In the genomic region with DNA sequence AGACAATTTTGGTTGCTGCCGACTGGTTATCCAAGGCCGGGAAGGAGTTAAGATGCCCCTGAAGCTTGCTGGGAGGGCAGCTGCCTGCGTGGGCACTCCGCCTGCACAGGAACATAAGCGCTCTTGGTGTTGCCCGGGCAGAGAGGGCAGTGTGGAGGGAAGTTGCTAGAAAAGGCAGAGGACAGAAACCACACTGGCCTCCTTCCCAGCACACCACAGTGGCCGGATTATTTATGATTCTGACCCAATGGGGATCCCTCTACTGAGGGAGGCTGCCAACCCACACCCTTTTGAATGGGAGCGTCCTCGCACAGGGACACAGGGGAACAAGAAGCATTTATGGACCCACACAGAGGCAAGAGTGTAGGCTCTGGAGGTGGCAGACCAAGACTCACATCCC, we compare ENCODE assay signal across 18 mouse cellular contexts. TPM values are rescaled to one million over a fixed set of nuclear protein-coding genes. Genes with fewer than 3 reads are reported as not detected.
DNase-seq lines count a peak whose midpoint lies in the region; ATAC-seq lines count a peak whose summit lies in the region.
"Had no signal": no experiment of that assay in that cellular context is flagged by ENCODE, and none has a peak within 500 bp of the region (broad histone marks: within the 10 kb centered on the region; RNA-seq: fewer than 3 reads in every experiment).

No protein-coding gene starts in this region.

- no peak overlapping the region for H3K27ac ChIP-seq in kidney, embryonic 16.5 days (ENCODE audit: low read length)
- H3K27ac ChIP-seq: forebrain, embryonic 13.5 days; heart, embryonic 13.5 days; midbrain, embryonic 12.5 days had no signal

- H3K4me1 ChIP-seq in kidney, embryonic 16.5 days (ENCODE audit: insufficient read depth, low read length): no peaks in the 10 kb centered on the region

- H3K4me3 ChIP-seq in kidney, embryonic 16.5 days (ENCODE audit: low read length): no peak overlapping the region
- H3K4me3 ChIP-seq: forebrain, embryonic 13.5 days; heart, embryonic 13.5 days; midbrain, embryonic 12.5 days; myocyte had no signal

- H3K27me3 ChIP-seq in kidney, embryonic 16.5 days (ENCODE audit: insufficient read depth, low read length): peaks cover 8% of the 10 kb centered on the region

- no peaks in the 10 kb centered on the region for H3K36me3 ChIP-seq in kidney, embryonic 16.5 days (ENCODE audit: insufficient read depth, low read length)
- H3K36me3 ChIP-seq: heart, embryonic 13.5 days; midbrain, embryonic 12.5 days had no signal

- 86% methylated on average over 9 of the region's 9 CpGs for WGBS in kidney, embryonic 16.5 days

- H3K9ac ChIP-seq in kidney, embryonic 16.5 days (replicated peaks; ENCODE audit: low read length): no peak overlapping the region
- H3K9ac ChIP-seq: forebrain, embryonic 13.5 days; heart, embryonic 13.5 days; midbrain, embryonic 12.5 days had no signal

- DNase-seq in cerebellum, postnatal 14 days: peak; percentile 52 to 61
- no peak for DNase-seq in cerebellum, adult 9-10 months
- peak; percentile 21 to 31 for DNase-seq in layer of hippocampus, postnatal 36 days
- no peak for DNase-seq in layer of hippocampus, postnatal 25 days (ENCODE audit: extremely low spot score in 1 of 2, low spot score in 1 of 2)
- DNase-seq in adipocyte (ENCODE audit: low spot score): peak; percentile 18
- no peak for DNase-seq in spleen, postnatal 4 days (ENCODE audit: low spot score in 2 of 2)
- DNase-seq: embryo, embryonic 11 days; heart, adult 11 months; heart, postnatal 36 days; kidney, adult 9 months; thymus, adult 18-20 months had no signal

- H3K4me2 ChIP-seq in kidney, embryonic 16.5 days (replicated peaks; ENCODE audit: low read depth, low read length): no peak overlapping the region
- H3K4me2 ChIP-seq: forebrain, embryonic 13.5 days; heart, embryonic 13.5 days; midbrain, embryonic 12.5 days had no signal

- peak; percentile 40 for ATAC-seq in common myeloid progenitor, adult 5-6 weeks (replicated peaks; ENCODE audit: low read depth, poor library complexity, severe bottlenecking)
- ATAC-seq in kidney, embryonic 16.5 days (ENCODE audit: low FRiP score, low TSS enrichment): no peak
- ATAC-seq: forebrain, embryonic 13.5 days; inflammation-experienced regulatory T-cells, adult 6 months had no signal

- H3K9me3 ChIP-seq in kidney, embryonic 16.5 days (ENCODE audit: low read length): no peaks in the 10 kb centered on the region
- H3K9me3 ChIP-seq: forebrain, embryonic 13.5 days; heart, embryonic 13.5 days; midbrain, embryonic 12.5 days had no signal

RNA-seq across cellular contexts. Expression of a gene that starts 7.3 kb away (rescaled TPM):
- 10 to 100 TPM; 48.4 to 51.8 TPM for total RNA-seq in layer of hippocampus, postnatal 36 days (2021)
- 10 to 100 TPM; 34.4 to 52.1 TPM for total RNA-seq in layer of hippocampus, postnatal 25 days (2021)
- total RNA-seq in common myeloid progenitor, adult 5-6 weeks (2017): 2.3 and 3.1 TPM in 2 replicates
- 8.5 and 9.7 TPM in 2 replicates for polyA plus RNA-seq in kidney, embryonic 16.5 days (2015; fragmentation: Nextera tagmentation; extraction: Ambion mirVana)

RNA-seq across cellular contexts. Expression of a gene that starts 40.4 kb away (rescaled TPM):
- total RNA-seq in layer of hippocampus, postnatal 36 days (2021): 10 to 100 TPM; 42.5 to 44.2 TPM
- total RNA-seq in layer of hippocampus, postnatal 25 days (2021): 10 to 100 TPM; 40.9 to 43.0 TPM
- total RNA-seq in common myeloid progenitor, adult 5-6 weeks (2017): 77.3 and 105 TPM in 2 replicates
- polyA plus RNA-seq in kidney, embryonic 16.5 days (2015; fragmentation: Nextera tagmentation; extraction: Ambion mirVana): 45.7 and 47.7 TPM in 2 replicates

Comparison
In these comparisons a context has a peak if more than half of its experiments do, and no peak if none do; other contexts are left out.
1. DNase-seq: peak in cerebellum, postnatal 14 days (2 of 2), layer of hippocampus, postnatal 36 days (2 of 2) and adipocyte (single experiment); none in cerebellum, adult 9-10 months (single experiment), layer of hippocampus, postnatal 25 days (0 of 2) and spleen, postnatal 4 days (0 of 2).